Mouse (Mus musculus) neural tube, embryonic 12.5 days (tissue): ENCODE measurements around the gene Tsks. TPM values are rescaled to one million over a fixed set of nuclear protein-coding genes. Genes with fewer than 3 reads are reported as not detected.

ENCODE experiments used
- ATAC-seq: fragments of 200-750 bp; cut with Nextera tagmentation; 2 replicates; pipeline ENCODE4 v1.8.0; 2017; ENCODE audit warnings: low read depth, mild to moderate bottlenecking, moderate TSS enrichment, moderate library complexity; ENCODE audit not compliant: low FRiP score
- H3K27ac ChIP-seq: fragments of 300-500 bp; sonication (generic); 2 replicates; pipeline ENCODE4 v1.5.1; 2016
- H3K27me3 ChIP-seq: fragments of 300-500 bp; sonication (generic); replicated peaks from 2 replicates; pipeline ENCODE4 v1.6.1; 2016; ENCODE audit warnings: mild to moderate bottlenecking
- H3K36me3 ChIP-seq: fragments of 300-500 bp; sonication (generic); 2 replicates; pipeline ENCODE4 v1.6.1; 2016; ENCODE audit warnings: mild to moderate bottlenecking
- H3K4me1 ChIP-seq: fragments of 300-500 bp; sonication (generic); 2 replicates; pipeline ENCODE4 v1.6.1; 2016
- H3K4me2 ChIP-seq: fragments of 300-500 bp; sonication (generic); replicated peaks from 2 replicates; pipeline ENCODE4 v1.6.1; 2016; ENCODE audit warnings: mild to moderate bottlenecking
- H3K4me3 ChIP-seq: fragments of 300-500 bp; sonication (generic); 2 replicates; pipeline ENCODE4 v1.5.1; 2016
- H3K9ac ChIP-seq: fragments of 300-500 bp; sonication (generic); 2 replicates; pipeline ENCODE4 v1.6.1; 2016; ENCODE audit warnings: mild to moderate bottlenecking
- H3K9me3 ChIP-seq: fragments of 300-500 bp; sonication (generic); 2 replicates; pipeline ENCODE4 v1.6.1; 2016; ENCODE audit warnings: mild to moderate bottlenecking
- WGBS: fragments of 180-500 bp; shearing (Covaris S2); methylation state at CpG from one replicate; pipeline ENCODE4 v1.1.7; 2016; 5-methylcytosine and 5-hydroxymethylcytosine counted together
- polyA plus RNA-seq: library from polyadenylated mRNA; unstranded; fragments of >200 nt; fragmentation: Nextera tagmentation; extraction: Ambion mirVana; gene quantifications from 2 replicates; pipeline ENCODE4 v1.2.1, GENCODE M21; 2016

Gene Tsks
- polyA plus RNA-seq, 1 experiment from 2014 or later = not detected

DNA sequence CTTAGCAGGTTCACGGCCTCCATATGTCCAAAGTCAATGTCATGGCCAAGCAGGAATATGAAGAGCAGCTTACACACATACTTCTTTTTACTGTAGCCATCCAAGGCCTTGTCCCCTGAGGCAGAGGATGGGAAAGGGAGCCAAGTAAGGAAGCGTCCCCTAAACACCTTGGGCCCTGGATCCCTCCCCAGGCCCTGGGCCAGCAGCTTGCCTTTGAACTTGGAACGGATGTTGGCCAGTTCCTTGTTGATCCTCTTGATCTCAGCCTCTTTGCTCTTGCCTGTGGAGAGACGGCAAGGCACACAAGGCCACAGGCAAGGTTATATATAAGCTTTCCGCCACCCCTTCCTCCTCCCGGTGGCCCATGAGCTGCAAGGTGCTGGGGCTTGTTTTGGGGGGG, 26.8 kb upstream of the Tsks start:
- WGBS = 91% methylated on average over 6 of the region's 6 CpGs

DNA sequence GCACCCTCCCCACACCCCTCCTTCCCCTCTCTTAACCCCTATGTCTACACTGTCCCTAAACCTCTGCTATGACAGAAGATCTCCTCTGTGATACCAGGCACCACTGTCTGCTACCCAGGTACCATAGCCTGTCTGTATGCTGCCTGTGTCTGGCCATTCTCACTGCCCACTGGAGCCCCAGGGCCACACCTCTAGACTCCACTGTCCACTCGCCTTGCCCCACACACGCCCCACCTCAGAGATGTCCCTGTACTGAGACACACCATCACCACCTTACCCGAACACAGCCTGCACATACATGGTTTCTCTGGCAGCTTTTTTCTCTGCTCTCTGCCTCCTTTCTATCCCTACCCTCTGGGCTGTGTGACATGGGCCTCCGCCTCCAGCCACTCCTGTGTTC, 26.1 kb upstream of the Tsks start:
- Histone ChIP-seq H3K27me3 (no peaks in the 10 kb centered on the region), H3K9me3 (no peaks in the 10 kb centered on the region), H3K4me2 (no peak overlapping the region), H3K9ac (no peak overlapping the region), H3K27ac (no peak overlapping the region), H3K4me3 (no peak overlapping the region), H3K4me1 (no peaks in the 10 kb centered on the region), H3K36me3 (peaks cover 61% of the 10 kb centered on the region)
- 93% methylated on average over 4 of the region's 4 CpGs for WGBS
- no peak for ATAC-seq

More for the DNA sequence above, 26.8 kb upstream of the Tsks start:
- no peak overlapping the region for H3K9ac ChIP-seq
- H3K4me3 ChIP-seq = no peak overlapping the region
- no peaks in the 10 kb centered on the region for H3K4me1 ChIP-seq
- H3K36me3 ChIP-seq = peaks cover 61% of the 10 kb centered on the region
- H3K9me3 ChIP-seq = no peaks in the 10 kb centered on the region
- ATAC-seq = no peak
- H3K27me3 ChIP-seq = no peaks in the 10 kb centered on the region
- H3K4me2 ChIP-seq = no peak overlapping the region
- no peak overlapping the region for H3K27ac ChIP-seq

DNA sequence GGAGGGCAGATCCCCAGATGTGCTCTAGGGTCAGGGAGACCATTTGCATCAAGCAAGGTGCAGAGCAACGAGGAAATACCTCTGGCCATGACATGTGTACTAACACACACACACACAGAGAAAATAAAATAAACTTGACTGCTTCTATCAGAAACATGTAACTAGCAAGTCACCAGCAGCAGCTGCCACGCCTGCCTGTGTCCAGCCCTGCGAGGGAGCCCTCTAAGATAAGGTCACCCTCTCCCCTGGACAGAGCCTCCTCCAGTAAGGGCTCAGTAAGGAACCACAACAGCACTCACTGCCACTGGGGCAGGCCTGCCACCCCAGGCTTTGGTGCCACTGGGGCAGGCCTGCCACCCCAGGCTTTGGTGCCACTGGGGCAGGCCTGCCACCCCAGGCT, 24.8 kb upstream of the Tsks start:
- 85% methylated on average over 3 of the region's 3 CpGs for WGBS
- H3K36me3 ChIP-seq = peaks cover 65% of the 10 kb centered on the region

DNA sequence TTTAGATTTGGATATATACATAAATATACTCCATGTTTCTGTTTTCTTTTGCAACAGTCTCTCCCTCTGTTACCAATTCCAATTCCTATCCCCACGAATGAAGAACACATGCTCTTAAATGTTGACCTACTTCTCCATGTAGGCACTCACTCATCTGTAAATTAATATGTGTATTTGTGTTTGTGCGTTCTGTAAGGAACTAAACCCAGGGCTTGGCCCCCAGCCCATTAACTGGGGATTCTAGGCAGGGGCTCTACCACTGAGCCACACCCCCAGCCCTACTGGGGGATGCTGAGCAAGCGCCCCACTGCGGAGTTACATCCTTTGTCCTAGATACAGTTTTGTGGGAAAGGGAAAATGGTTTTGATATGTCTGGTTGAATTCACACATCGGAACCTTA, 23.9 kb upstream of the Tsks start:
- Histone ChIP-seq H3K4me2 (no peak overlapping the region), H3K9me3 (no peaks in the 10 kb centered on the region), H3K4me1 (no peaks in the 10 kb centered on the region), H3K27ac (no peak overlapping the region), H3K36me3 (peaks cover 64% of the 10 kb centered on the region), H3K27me3 (no peaks in the 10 kb centered on the region), H3K9ac (no peak overlapping the region), H3K4me3 (no peak overlapping the region)
- 94% methylated on average over 5 of the region's 5 CpGs for WGBS
- no peak for ATAC-seq

More for the DNA sequence above, 24.8 kb upstream of the Tsks start:
- no peaks in the 10 kb centered on the region for H3K4me1 ChIP-seq
- ATAC-seq = no peak
- H3K4me3 ChIP-seq = no peak overlapping the region
- no peak overlapping the region for H3K27ac ChIP-seq
- no peaks in the 10 kb centered on the region for H3K27me3 ChIP-seq
- no peaks in the 10 kb centered on the region for H3K9me3 ChIP-seq
- no peak overlapping the region for H3K9ac ChIP-seq
- no peak overlapping the region for H3K4me2 ChIP-seq

DNA sequence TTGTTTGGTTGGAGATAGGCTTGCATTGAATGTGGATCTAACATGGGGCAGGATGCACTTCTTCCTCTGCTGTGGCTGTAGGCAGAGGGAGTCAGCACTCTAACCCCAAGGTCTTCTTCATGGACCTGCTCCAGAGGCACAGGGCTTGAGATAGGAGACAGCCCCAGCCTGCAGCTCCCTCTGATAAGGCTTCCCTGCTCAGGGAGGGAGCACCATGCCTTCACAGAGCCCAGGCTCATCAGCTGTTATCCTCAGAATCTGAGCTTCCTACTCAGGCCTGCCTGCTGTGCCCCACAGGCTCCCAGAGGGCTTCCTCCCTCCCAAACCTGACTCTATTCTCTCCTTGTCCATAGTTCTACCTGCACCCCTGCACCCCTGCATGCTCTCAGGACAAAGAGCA, 20.5 kb upstream of the Tsks start:
- Histone ChIP-seq H3K9ac (no peak overlapping the region), H3K36me3 (peaks cover 56% of the 10 kb centered on the region), H3K9me3 (no peaks in the 10 kb centered on the region), H3K27me3 (no peaks in the 10 kb centered on the region), H3K4me2 (no peak overlapping the region), H3K4me3 (no peak overlapping the region), H3K4me1 (peaks cover under 1% of the 10 kb centered on the region; the same call in 1 of the 2 replicates), H3K27ac (no peak overlapping the region)
- no peak for ATAC-seq

DNA sequence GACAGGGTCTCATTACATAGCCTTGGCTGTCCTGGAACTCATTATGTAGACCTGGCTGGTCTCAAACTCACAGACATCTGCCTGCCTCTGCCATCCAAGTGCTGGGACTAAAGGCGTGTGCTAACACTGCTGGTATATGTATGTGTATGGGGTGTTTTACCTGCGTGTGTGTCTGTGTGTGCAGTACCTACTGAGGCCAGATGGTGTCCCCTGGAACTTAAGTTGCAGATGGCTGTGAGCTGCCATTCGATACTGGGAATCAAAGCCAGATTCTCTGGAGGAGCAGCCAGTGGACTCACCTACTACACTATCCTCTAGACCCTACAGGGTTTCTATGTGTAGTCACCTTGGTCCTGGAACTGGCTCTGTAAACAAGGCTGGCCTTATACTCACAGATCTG, 17.5 kb upstream of the Tsks start:
- no peak overlapping the region for H3K9ac ChIP-seq
- H3K27ac ChIP-seq = no peak overlapping the region
- WGBS = 78% methylated on average over 3 of the region's 3 CpGs
- H3K4me1 ChIP-seq = peaks cover 17% of the 10 kb centered on the region
- H3K27me3 ChIP-seq = no peaks in the 10 kb centered on the region
- H3K36me3 ChIP-seq = peaks cover 43% of the 10 kb centered on the region
- no peak overlapping the region for H3K4me2 ChIP-seq
- H3K9me3 ChIP-seq = no peaks in the 10 kb centered on the region
- no peak for ATAC-seq
- H3K4me3 ChIP-seq = no peak overlapping the region

DNA sequence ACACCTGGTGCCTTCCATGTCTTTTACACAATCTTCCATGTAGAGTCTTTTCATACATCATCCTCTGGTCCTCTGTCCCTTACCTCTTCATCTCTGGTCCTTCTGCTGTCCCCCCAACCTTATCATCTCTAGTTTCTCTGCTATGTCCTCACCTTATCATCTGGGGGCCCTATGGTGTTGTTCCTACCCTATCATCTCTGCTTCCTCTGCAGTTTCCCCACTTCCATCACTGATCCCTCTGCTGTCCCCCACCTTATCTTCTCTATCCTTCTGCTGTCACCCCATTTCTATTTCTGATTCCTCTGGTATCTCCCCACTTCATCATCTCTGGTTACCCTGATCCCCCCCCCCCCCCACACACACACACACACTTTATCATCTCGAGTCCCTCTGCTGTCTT, 14.4 kb upstream of the Tsks start:
- peaks cover 20% of the 10 kb centered on the region for H3K36me3 ChIP-seq
- H3K27me3 ChIP-seq = no peaks in the 10 kb centered on the region
- H3K9ac ChIP-seq = peak overlapping the region; percentile 95
- no peak overlapping the region for H3K27ac ChIP-seq
- H3K4me1 ChIP-seq = peaks cover 20% of the 10 kb centered on the region
- peak overlapping the region; percentile 94 for H3K4me3 ChIP-seq
- H3K9me3 ChIP-seq = no peaks in the 10 kb centered on the region
- 0% methylated on average over 1 of the region's 1 CpGs for WGBS
- H3K4me2 ChIP-seq = peak overlapping the region; percentile 85
- no peak for ATAC-seq

DNA sequence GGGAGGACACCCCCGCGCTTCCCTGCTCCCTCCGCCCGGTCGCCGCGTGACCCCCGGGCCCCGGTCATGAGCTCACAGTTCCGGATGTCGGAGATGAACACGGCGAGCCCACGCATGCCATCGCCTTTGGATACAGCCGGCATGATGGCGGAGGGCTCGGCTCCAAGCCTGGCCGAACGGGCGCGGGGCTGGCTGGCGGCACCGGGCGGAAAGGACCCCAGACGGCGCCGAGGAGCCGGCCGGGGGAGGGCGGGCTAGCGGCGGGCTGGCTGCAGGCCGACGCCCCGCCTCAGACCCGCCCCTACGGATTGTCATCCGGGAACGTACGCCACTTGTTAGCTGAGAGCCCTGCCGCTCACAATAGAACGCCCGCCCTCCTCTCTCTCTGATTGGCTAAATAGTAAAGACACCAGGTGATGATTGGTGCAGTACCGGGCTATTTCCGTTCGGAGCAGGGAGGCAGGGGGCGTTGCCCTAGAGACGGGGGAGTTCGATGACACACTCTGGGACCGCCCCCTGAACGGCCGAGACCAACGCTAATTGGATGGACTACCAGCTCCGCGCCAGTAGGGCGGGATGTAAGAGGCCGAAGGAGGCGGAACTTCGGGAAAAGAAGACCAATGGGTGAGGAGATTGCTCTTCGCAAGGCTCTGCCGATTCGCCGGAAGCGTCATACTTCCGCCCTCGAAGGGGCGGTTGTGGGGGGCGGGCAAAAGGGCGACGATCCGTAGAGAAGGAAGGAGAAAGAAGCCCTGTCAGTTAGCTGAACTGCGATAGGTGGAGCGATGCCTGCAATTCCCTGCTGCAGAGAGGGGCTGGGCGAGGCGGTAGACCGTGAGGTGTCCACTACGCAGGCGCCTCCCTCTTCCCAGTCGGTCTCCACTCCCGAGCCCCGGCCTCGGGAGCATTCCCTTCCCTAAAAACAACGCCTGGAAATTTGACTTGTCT, 13.5 kb upstream of the Tsks start, which contains the start of gene Ap2a1:
Gene Ap2a1, minus strand, starts transcription at position 293 of the 948 bp plus-strand sequence.
- Histone ChIP-seq H3K36me3 (peaks cover 12% of the 10 kb centered on the region), H3K4me3 (peak within 1 kb of the TSS; percentile 94), H3K4me2 (peak within 1 kb of the TSS; percentile 85), H3K4me1 (peaks cover 20% of the 10 kb centered on the region), H3K27ac (peak within 1 kb of the TSS; percentile 90), H3K27me3 (no peaks in the 10 kb centered on the region), H3K9ac (peak within 1 kb of the TSS; percentile 95), H3K9me3 (no peaks in the 10 kb centered on the region)
- peak; percentile 99 for ATAC-seq
- WGBS = under 1% methylated on average over 84 of the region's 84 CpGs

DNA sequence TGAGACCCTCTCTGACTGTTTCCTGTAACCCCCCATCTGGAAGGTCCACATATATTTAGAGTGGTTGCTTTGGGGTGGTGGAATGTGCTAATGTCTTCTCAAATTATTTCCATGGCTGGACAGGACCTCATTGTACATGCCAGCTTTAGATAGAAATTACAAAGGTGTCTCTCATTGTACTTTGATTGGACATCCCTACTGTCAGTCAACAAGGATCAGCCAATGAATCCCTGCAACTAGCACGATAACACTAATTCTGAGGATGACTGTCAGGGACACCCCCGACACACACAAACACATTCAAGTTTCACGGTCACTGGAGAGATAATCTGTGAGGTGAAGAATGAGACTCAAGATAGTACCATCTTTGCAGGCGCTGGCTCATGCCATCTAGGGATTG, 4.3 kb upstream of the Tsks start:
- Histone ChIP-seq H3K4me1 (no peaks in the 10 kb centered on the region), H3K36me3 (no peaks in the 10 kb centered on the region), H3K9ac (no peak overlapping the region), H3K9me3 (no peaks in the 10 kb centered on the region), H3K4me2 (no peak overlapping the region), H3K27me3 (no peaks in the 10 kb centered on the region), H3K4me3 (no peak overlapping the region), H3K27ac (no peak overlapping the region)
- no peak for ATAC-seq
- 91% methylated on average over 4 of the region's 4 CpGs for WGBS

DNA sequence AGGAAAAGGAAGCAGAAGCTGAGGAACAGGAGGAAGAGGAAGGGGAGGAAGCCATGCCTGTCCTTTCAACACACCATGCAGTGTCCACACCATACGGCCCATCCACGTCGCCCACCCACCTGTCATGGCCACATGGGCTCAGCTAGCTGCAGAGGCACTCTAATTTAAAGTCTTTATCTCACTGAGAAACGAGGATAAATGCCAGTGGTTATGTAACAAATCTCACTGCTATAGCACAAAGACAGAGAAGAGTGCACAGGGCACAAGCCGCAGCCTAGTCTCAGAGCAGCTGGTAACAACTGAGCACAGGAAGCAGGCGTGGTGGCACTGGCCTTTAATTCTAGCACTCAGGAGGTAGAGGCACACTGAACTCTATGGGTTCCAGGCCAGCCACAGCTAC, 6.9 kb downstream of the Tsks start:
- no peaks in the 10 kb centered on the region for H3K9me3 ChIP-seq
- no peaks in the 10 kb centered on the region for H3K36me3 ChIP-seq
- no peak overlapping the region for H3K4me2 ChIP-seq
- H3K9ac ChIP-seq = no peak overlapping the region
- ATAC-seq = no peak
- peaks cover 39% of the 10 kb centered on the region for H3K27me3 ChIP-seq
- WGBS = 75% methylated on average over 6 of the region's 6 CpGs
- H3K4me1 ChIP-seq = peaks cover 12% of the 10 kb centered on the region
- no peak overlapping the region for H3K27ac ChIP-seq
- no peak overlapping the region for H3K4me3 ChIP-seq

DNA sequence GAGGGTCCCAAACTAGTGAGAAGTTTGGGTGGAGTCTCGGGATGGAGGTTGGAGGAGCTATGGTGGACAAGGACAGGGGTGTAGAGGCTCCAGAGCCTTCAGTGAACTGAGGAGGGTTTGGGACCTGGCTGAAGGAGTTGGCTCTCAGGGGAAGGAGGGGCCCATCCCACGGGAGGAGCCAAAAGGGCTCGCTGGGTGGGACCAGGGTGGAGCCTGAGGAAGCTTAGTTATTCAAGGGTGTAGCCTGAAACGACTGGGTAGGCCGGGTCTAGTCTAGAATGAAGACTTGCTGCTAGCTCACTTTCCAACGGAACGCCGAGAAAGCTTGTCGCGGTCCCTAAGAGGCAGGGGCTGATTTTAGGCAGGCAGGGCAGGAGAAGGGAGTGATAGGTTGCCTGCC, 9.0 kb downstream of the Tsks start:
- no peaks in the 10 kb centered on the region for H3K36me3 ChIP-seq
- H3K9me3 ChIP-seq = no peaks in the 10 kb centered on the region
- peaks cover 39% of the 10 kb centered on the region for H3K27me3 ChIP-seq
- peak; percentile 38 for ATAC-seq
- no peak overlapping the region for H3K27ac ChIP-seq
- H3K9ac ChIP-seq = peak overlapping the region; percentile 65
- peak overlapping the region; percentile 77 for H3K4me2 ChIP-seq
- under 1% methylated on average over 10 of the region's 10 CpGs for WGBS
- peaks cover 12% of the 10 kb centered on the region for H3K4me1 ChIP-seq
- H3K4me3 ChIP-seq = peak overlapping the region; percentile 44

DNA sequence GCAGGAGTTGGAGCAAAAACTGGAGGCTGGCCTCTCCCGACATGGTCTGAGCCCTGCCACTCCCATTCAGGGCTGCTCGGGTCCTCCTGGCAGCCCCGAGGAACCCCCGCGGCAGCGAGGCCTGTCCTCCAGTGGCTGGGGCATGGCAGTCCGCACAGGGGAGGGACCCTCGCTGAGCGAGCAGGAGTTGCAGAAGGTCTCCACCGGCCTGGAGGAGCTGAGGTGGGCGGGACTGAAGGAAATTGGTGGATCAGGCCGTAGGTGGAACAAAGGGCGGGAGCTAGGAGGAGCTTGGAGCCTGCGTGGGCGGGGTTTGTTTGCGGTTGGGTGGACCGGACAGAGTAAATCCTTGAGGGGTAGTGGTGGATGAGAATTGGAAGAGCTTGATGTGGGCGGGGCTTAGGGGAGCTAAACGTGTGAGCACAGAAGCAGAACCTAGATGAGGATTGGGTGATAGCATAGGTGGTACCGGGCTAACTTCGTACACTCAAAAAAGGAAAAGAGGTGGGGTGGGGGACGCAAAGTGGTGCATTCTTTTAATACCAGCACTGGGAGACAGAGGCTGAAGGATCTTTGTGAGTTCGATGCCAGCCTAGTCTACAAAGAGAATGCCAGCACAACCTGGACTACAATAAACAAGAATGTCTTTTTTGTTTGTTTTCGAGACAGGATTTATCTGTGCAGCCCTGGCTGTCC, 9.8 kb downstream of the Tsks start:
- H3K9ac ChIP-seq = peak overlapping the region; percentile 65
- ATAC-seq = peak; percentile 85
- H3K27me3 ChIP-seq = peaks cover 39% of the 10 kb centered on the region
- 7% methylated on average over 24 of the region's 24 CpGs for WGBS
- no peak overlapping the region for H3K27ac ChIP-seq
- H3K4me3 ChIP-seq = peak overlapping the region; percentile 44
- H3K36me3 ChIP-seq = no peaks in the 10 kb centered on the region
- peaks cover 12% of the 10 kb centered on the region for H3K4me1 ChIP-seq
- peak overlapping the region; percentile 77 for H3K4me2 ChIP-seq
- no peaks in the 10 kb centered on the region for H3K9me3 ChIP-seq
